Comparison of ENCODE assay signal across 19 mouse cellular contexts in the genomic region with DNA sequence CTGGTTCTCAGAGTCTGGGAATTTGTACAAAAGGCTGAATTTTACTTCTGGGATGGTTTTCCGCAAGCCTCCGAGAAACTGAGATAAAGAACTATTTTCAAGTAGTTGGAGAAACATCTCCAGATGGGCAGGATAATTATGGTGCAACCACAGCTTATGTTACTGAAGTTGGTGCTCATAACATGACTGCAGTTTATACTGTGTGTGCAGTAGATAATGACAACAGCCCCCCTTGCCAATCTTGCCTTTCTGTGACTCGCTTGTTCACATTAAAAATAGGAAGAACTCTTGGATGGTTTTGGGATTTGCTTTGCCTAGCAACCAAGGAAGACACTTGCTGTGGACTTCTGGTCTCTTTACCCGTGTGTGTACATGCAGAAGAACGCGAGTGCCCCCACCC.
"Had no signal": no experiment of that assay in that cellular context is flagged by ENCODE, and none has a peak within 500 bp of the region (broad histone marks: within the 10 kb centered on the region; RNA-seq: fewer than 3 reads in every experiment).

No protein-coding gene starts in this region.

- H3K4me1 ChIP-seq: intestine, embryonic 15.5 days; kidney, embryonic 15.5 days; liver, embryonic 13.5 days; neural tube, embryonic 12.5 days; neural tube, embryonic 15.5 days; stomach, embryonic 15.5 days had no signal

- H3K9ac ChIP-seq: intestine, embryonic 15.5 days; kidney, embryonic 15.5 days; liver, embryonic 13.5 days; neural tube, embryonic 12.5 days; neural tube, embryonic 15.5 days; stomach, embryonic 15.5 days had no signal

- ATAC-seq: intestine, embryonic 15.5 days had no signal

- DNase-seq: kidney, adult 11 months; kidney, adult 8-10 months; kidney, postnatal 10 days; kidney, postnatal 36 days; liver, embryonic 13.5 days; lung, adult 2 months; lung, postnatal 14 days; lung, postnatal 4 days; midbrain, embryonic 14.5 days; right cerebral cortex, adult 18-20 months; spleen, adult 18-20 months; thymus, postnatal 25 days had no signal

- H3K9me3 ChIP-seq: intestine, embryonic 15.5 days; kidney, embryonic 15.5 days; liver, embryonic 13.5 days; neural tube, embryonic 12.5 days; neural tube, embryonic 15.5 days; stomach, embryonic 15.5 days had no signal

- H3K36me3 ChIP-seq: intestine, embryonic 15.5 days; kidney, embryonic 15.5 days; liver, embryonic 13.5 days; neural tube, embryonic 12.5 days; neural tube, embryonic 15.5 days; stomach, embryonic 15.5 days had no signal

- H3K4me2 ChIP-seq: intestine, embryonic 15.5 days; kidney, embryonic 15.5 days; liver, embryonic 13.5 days; midbrain, embryonic 11.5 days; neural tube, embryonic 12.5 days; neural tube, embryonic 15.5 days; stomach, embryonic 15.5 days had no signal

- H3K27ac ChIP-seq: intestine, embryonic 15.5 days; kidney, embryonic 15.5 days; left cerebral cortex, adult 2 months; liver, embryonic 13.5 days; neural tube, embryonic 12.5 days; neural tube, embryonic 15.5 days; stomach, embryonic 15.5 days had no signal

- H3K4me3 ChIP-seq: intestine, embryonic 15.5 days; kidney, embryonic 15.5 days; left cerebral cortex, adult 2 months; liver, embryonic 13.5 days; neural tube, embryonic 12.5 days; neural tube, embryonic 15.5 days; stomach, embryonic 15.5 days had no signal

- H3K27me3 ChIP-seq: intestine, embryonic 15.5 days; kidney, embryonic 15.5 days; liver, embryonic 13.5 days; neural tube, embryonic 12.5 days; neural tube, embryonic 15.5 days; stomach, embryonic 15.5 days had no signal
